Mouse (Mus musculus) stomach, embryonic 15.5 days (tissue): ENCODE measurements at regions not wholly inside any gene's neighbourhood (a gene's known extent, or its start where the extent isn't known, plus 50 kb on each side); places are given as distances from the start of the nearest gene placed in this dataset.
A peak's percentile ranks its signal among the peaks of the same experiment; 100 is the strongest.

Source experiments
- ATAC-seq: fragments of 200-750 bp; cut with Nextera tagmentation; 2 replicates; pipeline ENCODE4 v1.8.0; 2017; ENCODE audit warnings: low read depth, moderate number of reproducible peaks, moderate TSS enrichment; ENCODE audit not compliant: insufficient read depth, low FRiP score
- H3K27ac ChIP-seq: fragments of 300-500 bp; sonication (generic); 2 replicates; pipeline ENCODE4 v1.5.1; 2015; ENCODE audit warnings: mild to moderate bottlenecking, inconsistent platforms
- H3K27me3 ChIP-seq: fragments of 300-500 bp; sonication (generic); replicated peaks from 2 replicates; pipeline ENCODE4 v1.6.1; 2015; ENCODE audit warnings: inconsistent platforms
- H3K36me3 ChIP-seq: fragments of 300-500 bp; sonication (generic); 2 replicates; pipeline ENCODE4 v1.6.1; 2015; ENCODE audit warnings: inconsistent platforms
- H3K4me1 ChIP-seq: fragments of 300-500 bp; sonication (generic); 2 replicates; pipeline ENCODE4 v1.6.1; 2015; ENCODE audit warnings: inconsistent platforms
- H3K4me2 ChIP-seq: fragments of 300-500 bp; sonication (generic); 2 replicates; pipeline ENCODE4 v1.6.1; 2015; ENCODE audit warnings: mild to moderate bottlenecking, inconsistent platforms
- H3K4me3 ChIP-seq: fragments of 300-500 bp; sonication (generic); replicated peaks from 2 replicates; pipeline ENCODE4 v1.5.1; 2015; ENCODE audit warnings: inconsistent platforms
- H3K9ac ChIP-seq: fragments of 300-500 bp; sonication (generic); 2 replicates; pipeline ENCODE4 v1.6.1; 2015; ENCODE audit warnings: inconsistent platforms
- H3K9me3 ChIP-seq: fragments of 300-500 bp; sonication (generic); 2 replicates; pipeline ENCODE4 v1.6.1; 2016; ENCODE audit warnings: inconsistent platforms
- WGBS: fragments of 180-500 bp; shearing (Covaris S2); methylation state at CpG from one replicate; pipeline ENCODE4 v1.1.7; 2015; 5-methylcytosine and 5-hydroxymethylcytosine counted together

DNA sequence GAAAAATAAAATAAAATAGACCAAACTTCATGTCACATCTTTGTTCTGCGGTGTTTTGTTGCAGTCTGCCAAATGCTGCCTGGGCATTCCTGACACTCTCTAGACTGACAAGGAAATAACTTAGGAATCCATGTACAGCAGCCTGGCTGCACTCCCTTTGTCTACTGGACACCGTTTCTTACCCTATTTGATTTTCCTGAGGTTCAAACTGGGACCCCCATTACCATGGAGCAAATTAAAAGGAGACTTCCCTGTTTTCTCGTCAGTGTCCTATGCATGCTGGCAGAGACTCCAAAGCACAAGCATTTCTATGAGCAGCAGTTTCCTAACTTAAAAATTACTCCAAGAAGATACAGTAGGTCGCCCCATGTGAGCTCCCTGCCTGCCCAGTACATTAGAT, 1470.1 kb upstream of the Slc10a2 start:
- H3K27me3 ChIP-seq = no peaks in the 10 kb centered on the region
- no peaks in the 10 kb centered on the region for H3K9me3 ChIP-seq
- no peak overlapping the region for H3K9ac ChIP-seq
- WGBS = 72% methylated on average over 4 of the region's 4 CpGs
- H3K4me1 ChIP-seq = no peaks in the 10 kb centered on the region
- no peak for ATAC-seq
- H3K4me2 ChIP-seq = no peak overlapping the region
- H3K4me3 ChIP-seq = no peak overlapping the region
- H3K36me3 ChIP-seq = no peaks in the 10 kb centered on the region
- H3K27ac ChIP-seq = no peak overlapping the region

DNA sequence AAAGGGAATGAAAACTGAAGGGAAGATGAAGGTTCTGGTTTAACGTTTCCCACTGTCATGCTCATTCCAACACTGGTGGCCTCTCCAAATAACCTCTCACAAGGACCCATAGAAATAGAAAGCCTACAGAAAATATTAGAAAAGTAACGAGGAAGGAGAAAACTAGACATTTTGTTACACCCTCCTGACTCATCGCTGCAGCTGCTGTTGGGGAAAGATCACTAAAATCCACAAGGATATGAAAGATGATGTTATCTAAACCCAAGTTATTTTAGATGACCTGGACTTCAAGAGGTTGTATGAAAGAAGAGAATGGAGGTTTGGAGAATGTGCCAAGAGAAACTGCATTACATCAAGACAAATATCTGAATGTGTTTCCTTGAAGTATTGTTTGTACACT, 1468.3 kb upstream of the Slc10a2 start:
- H3K36me3 ChIP-seq = no peaks in the 10 kb centered on the region
- no peaks in the 10 kb centered on the region for H3K27me3 ChIP-seq
- no peak for ATAC-seq
- H3K4me3 ChIP-seq = no peak overlapping the region
- no peaks in the 10 kb centered on the region for H3K4me1 ChIP-seq
- H3K9me3 ChIP-seq = no peaks in the 10 kb centered on the region
- no peak overlapping the region for H3K27ac ChIP-seq
- 73% methylated on average over 3 of the region's 3 CpGs for WGBS
- no peak overlapping the region for H3K4me2 ChIP-seq
- no peak overlapping the region for H3K9ac ChIP-seq

DNA sequence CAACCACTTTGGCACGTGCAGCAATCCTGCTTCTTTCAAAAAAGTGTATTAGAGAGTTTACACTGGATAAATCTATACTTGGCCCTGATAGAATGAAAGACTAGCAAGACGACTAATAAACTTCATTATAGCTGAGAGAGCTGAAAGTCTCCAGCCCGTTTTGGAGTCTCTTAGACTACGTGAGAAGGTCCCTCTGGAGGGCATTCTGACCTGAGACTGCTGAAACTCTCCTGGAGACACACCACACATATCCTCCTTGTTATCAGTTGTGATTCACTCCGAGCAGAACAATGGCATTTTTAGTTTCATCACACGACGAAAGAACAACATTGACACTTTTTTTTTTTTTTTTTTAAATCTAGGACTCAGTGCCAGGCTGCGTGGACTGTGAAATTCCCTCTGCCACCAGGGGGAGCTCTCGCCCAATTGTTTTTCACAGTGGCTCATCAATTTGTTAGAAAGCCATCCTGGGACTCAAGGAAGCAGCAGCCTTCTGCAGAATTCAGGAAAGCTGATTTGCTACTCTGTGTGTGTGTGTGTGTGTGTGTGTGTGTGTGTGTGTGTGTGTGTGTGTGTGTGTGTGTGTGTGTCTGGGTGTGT, 1467.0 kb upstream of the Slc10a2 start:
- ATAC-seq = 0 out of 2 replicates have a peak, but pooled peaks have one; percentile 47
- no peaks in the 10 kb centered on the region for H3K4me1 ChIP-seq
- 19% methylated on average over 9 of the region's 9 CpGs for WGBS
- H3K4me3 ChIP-seq = no peak overlapping the region
- H3K9me3 ChIP-seq = no peaks in the 10 kb centered on the region
- H3K27me3 ChIP-seq = no peaks in the 10 kb centered on the region
- no peaks in the 10 kb centered on the region for H3K36me3 ChIP-seq
- H3K4me2 ChIP-seq = peak overlapping the region; percentile 35
- H3K9ac ChIP-seq = no peak overlapping the region
- H3K27ac ChIP-seq = no peak overlapping the region

DNA sequence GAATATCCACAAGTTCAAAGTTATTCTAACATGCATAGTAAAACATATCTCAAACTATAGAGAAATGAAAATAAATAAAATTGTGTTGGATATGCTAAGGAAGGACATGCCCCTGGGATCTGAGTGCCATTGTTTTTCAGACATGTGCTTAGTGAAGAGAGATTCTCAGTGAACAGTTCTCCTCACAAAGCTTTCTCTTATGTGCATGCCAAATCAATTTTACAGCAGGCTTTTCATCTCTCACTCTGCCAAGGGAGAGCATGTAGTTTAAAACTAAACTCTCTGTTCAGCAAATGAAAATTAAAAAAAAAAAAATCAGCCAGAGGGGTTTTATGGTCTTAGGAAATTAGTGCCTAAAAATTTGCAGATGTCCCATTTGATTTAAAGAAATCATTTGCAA, 1445.8 kb upstream of the Slc10a2 start:
- H3K4me1 ChIP-seq = no peaks in the 10 kb centered on the region
- ATAC-seq = no peak
- no peak overlapping the region for H3K4me2 ChIP-seq
- no peaks in the 10 kb centered on the region for H3K27me3 ChIP-seq
- H3K9ac ChIP-seq = no peak overlapping the region
- no peaks in the 10 kb centered on the region for H3K9me3 ChIP-seq
- no peaks in the 10 kb centered on the region for H3K36me3 ChIP-seq
- no peak overlapping the region for H3K4me3 ChIP-seq
- no peak overlapping the region for H3K27ac ChIP-seq

DNA sequence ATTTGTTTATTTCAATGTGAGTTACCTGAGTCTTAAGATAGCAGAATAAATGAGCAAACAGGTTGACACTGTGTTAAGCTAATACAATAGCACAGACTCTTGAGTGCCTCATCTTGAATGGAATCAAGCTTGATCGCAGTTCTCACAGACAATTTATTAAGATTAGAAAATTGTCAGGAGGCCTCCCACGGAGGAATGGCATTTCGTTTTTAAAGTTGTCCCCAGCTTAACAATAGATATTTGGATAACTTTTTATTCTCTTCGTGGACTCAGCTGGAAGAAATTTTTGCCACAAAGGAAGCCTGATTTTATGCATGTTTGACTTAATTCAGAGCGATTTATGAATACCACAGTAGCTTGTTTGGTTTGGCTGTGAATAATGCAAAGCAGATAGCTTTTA, 1422.0 kb upstream of the Slc10a2 start:
- no peak overlapping the region for H3K4me2 ChIP-seq
- H3K36me3 ChIP-seq = no peaks in the 10 kb centered on the region
- no peaks in the 10 kb centered on the region for H3K27me3 ChIP-seq
- WGBS = 55% methylated on average over 5 of the region's 5 CpGs
- H3K4me1 ChIP-seq = no peaks in the 10 kb centered on the region
- H3K27ac ChIP-seq = no peak overlapping the region
- no peak overlapping the region for H3K9ac ChIP-seq
- no peaks in the 10 kb centered on the region for H3K9me3 ChIP-seq
- H3K4me3 ChIP-seq = no peak overlapping the region
- ATAC-seq = no peak

DNA sequence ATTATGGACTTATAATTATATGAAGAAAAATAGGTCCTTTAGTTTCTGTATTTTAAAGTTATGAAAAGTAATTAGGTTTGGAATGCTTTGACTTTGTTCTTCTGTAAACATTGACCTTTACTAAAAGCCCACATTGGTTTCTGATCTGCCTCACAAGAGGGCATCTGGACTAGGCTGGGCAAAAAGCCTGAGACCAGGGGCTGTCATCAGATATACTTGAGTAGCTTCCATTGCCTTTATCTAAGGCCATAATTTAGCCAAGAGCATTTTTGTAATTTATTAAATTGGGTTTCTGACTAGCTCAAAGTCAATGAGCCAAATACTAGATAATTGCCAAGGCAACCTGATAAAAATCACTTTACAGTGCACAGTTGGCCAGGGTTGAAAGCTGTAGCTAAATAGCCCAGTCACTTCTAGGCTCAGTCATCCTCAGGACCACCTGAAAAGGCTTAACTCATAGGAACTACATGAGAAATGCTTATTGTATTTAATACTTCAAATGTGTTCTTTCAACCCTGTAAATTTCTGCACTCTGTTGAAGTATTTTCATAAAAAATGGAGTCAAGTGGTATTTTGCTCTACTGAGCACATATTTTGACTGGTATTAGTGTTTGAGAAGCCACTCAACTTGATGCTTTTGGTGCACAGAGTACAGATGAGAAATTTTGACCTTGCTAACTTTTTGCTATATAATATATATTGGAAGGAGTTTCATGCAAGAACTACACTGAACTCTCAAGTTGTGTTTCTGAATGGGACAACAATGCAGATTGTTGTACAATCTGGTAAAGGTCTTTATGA, 1410.9 kb upstream of the Slc10a2 start:
- Histone ChIP-seq H3K4me1 (no peaks in the 10 kb centered on the region), H3K36me3 (no peaks in the 10 kb centered on the region), H3K27ac (no peak overlapping the region), H3K27me3 (no peaks in the 10 kb centered on the region), H3K9ac (no peak overlapping the region), H3K4me2 (no peak overlapping the region), H3K9me3 (no peaks in the 10 kb centered on the region), H3K4me3 (no peak overlapping the region)
- no peak for ATAC-seq

DNA sequence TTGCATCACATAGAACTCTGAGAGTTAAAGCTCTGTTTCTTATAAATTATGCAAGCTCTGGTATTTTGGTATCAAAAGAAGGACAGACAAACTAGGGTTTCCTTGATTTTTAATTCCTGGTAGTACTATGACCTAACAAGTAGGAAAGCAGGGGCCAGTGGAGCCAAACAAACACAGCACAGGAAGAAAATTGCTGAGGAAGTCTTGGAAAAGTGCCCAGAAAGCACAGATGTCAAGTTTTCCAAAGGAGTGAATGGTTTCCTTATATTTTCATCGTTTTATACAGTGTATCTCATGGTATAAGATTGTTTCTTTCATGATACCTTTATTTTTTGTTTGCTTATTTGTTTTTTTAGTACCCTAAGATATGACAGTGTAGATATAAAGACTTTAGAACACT, 1387.3 kb upstream of the Slc10a2 start:
- 37% methylated on average over 1 of the region's 1 CpGs for WGBS
- H3K9me3 ChIP-seq = no peaks in the 10 kb centered on the region

DNA sequence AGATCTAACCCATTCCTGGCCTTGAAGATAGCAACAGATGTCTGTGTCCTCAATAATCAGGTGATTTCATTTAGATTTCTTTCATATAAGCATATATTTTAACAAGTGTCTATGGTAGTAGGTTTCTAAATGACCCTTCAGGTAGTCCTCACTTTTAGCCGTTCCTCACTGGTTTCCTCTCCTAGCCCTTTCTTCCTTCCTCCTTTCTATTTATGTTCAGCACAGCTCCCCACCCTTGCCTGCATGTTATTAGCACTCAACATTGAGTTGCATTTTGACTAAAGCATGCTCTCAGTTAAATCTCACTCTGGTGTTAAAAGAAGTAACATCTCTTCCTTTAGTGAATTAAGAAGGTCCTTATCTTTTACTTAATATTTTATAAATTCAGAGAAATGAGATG, 1376.8 kb upstream of the Slc10a2 start:
- no peak overlapping the region for H3K4me2 ChIP-seq
- no peak overlapping the region for H3K4me3 ChIP-seq
- no peaks in the 10 kb centered on the region for H3K27me3 ChIP-seq
- 76% methylated on average over 1 of the region's 1 CpGs for WGBS
- no peak overlapping the region for H3K9ac ChIP-seq
- ATAC-seq = no peak
- H3K4me1 ChIP-seq = no peaks in the 10 kb centered on the region
- no peak overlapping the region for H3K27ac ChIP-seq
- no peaks in the 10 kb centered on the region for H3K9me3 ChIP-seq
- no peaks in the 10 kb centered on the region for H3K36me3 ChIP-seq

More for the DNA sequence above, 1387.3 kb upstream of the Slc10a2 start:
- H3K27ac ChIP-seq = no peak overlapping the region
- no peaks in the 10 kb centered on the region for H3K4me1 ChIP-seq
- no peaks in the 10 kb centered on the region for H3K27me3 ChIP-seq
- H3K36me3 ChIP-seq = no peaks in the 10 kb centered on the region
- ATAC-seq = no peak; the same call in 1 of the 2 replicates
- H3K4me3 ChIP-seq = no peak overlapping the region
- H3K9ac ChIP-seq = no peak overlapping the region
- no peak overlapping the region for H3K4me2 ChIP-seq

DNA sequence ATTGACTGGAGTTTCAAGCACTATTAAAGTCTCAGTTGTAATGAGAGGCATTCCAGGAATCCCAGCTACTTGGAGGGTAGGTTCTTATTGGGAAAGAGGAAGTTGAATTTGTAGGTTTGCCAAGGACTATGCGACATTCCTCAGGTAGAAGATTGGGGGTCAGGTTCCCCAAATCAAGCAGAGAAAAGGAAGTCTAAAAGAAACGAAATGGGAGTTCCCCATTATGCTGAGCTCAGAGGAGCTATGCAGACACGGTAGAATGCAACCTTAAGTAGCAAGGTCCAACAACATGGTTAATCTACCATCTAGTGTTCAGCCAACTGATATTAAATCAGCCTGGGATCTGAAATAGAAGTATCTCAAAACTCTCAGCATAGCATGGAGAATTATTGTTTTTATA, 1365.9 kb upstream of the Slc10a2 start:
- Histone ChIP-seq H3K4me3 (no peak overlapping the region), H3K4me2 (no peak overlapping the region), H3K9me3 (no peaks in the 10 kb centered on the region), H3K4me1 (no peaks in the 10 kb centered on the region), H3K27me3 (no peaks in the 10 kb centered on the region), H3K36me3 (no peaks in the 10 kb centered on the region), H3K9ac (no peak overlapping the region), H3K27ac (no peak overlapping the region)
- 70% methylated on average over 3 of the region's 3 CpGs for WGBS
- ATAC-seq = no peak

DNA sequence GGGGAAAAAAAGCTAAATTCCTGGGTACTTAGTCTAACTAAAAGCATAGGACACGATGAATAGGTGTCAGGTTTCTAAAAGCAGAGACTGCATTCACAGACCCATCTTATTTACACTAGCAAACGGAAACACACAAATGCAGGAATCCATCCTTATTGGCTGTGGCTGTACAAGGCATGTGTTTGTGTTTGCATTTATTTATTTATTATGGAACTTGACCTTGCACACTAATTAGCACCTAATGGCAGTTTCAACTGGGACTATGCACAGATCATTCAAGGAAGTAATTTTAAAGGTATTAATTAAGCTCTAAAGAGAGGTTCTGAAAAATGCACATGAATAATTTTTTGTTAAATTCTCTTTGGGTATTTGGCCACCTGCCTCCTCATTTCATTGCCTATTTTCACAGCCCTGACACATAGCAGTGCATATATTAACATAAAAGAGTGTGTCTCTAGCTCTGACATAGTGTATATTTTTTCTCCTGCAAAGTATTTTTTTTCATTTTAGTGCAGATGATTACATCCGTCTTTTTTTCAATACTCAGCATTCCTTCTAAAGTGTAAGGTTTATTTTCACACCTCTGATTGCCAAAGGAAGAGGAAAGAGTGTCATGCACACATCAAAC, 1351.5 kb upstream of the Slc10a2 start:
- 43% methylated on average over 3 of the region's 3 CpGs for WGBS
- H3K9me3 ChIP-seq = no peaks in the 10 kb centered on the region
- no peak overlapping the region for H3K4me3 ChIP-seq
- no peaks in the 10 kb centered on the region for H3K36me3 ChIP-seq
- H3K27me3 ChIP-seq = no peaks in the 10 kb centered on the region
- H3K27ac ChIP-seq = no peak overlapping the region
- H3K9ac ChIP-seq = no peak overlapping the region
- H3K4me1 ChIP-seq = no peaks in the 10 kb centered on the region
- no peak for ATAC-seq
- no peak overlapping the region for H3K4me2 ChIP-seq

DNA sequence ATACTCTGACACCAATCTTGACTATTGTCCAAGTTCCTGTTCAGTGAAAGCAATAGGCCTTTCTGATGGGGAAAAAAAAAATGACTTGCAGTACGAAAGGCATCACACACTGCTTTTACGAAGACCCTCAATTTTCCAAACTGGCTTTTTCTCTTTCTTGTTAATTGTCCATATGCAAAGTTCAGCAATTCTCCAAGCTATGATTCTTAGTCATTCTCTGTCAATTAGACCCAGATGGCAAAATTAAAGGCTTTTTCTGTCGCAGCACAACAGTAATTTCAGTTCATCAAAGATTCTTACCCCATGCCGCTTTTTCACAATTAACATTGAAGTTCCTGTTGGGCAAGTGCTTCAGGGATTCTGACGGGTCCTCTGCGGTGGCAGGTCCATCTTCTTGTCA, 1343.2 kb upstream of the Slc10a2 start:
- Histone ChIP-seq H3K4me2 (no peak overlapping the region), H3K4me3 (no peak overlapping the region), H3K27me3 (no peaks in the 10 kb centered on the region), H3K36me3 (no peaks in the 10 kb centered on the region), H3K9ac (no peak overlapping the region), H3K27ac (no peak overlapping the region), H3K9me3 (no peaks in the 10 kb centered on the region), H3K4me1 (no peaks in the 10 kb centered on the region)
- WGBS = 70% methylated on average over 6 of the region's 6 CpGs
- ATAC-seq = no peak

DNA sequence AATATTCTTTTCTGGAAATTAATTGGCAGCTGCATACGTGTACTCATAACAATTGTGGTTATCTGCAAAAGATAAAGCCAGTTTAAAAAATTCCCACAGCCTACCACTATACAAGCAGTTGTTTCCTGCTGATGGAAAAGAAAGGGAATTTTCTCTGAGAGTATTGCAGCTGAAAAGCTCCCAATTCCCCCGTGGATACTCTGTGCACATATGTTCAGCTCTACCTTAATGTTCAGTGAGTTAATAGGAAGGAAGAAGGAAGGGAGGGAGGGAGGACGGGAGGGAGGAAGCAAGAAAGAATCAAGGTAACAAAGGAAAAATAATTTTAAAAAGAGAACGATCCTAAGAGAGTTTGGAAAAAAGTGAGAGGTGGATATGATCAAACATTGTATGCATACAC, 1333.9 kb upstream of the Slc10a2 start:
- no peak overlapping the region for H3K4me2 ChIP-seq
- 55% methylated on average over 4 of the region's 4 CpGs for WGBS
- H3K36me3 ChIP-seq = no peaks in the 10 kb centered on the region
- ATAC-seq = no peak
- no peak overlapping the region for H3K4me3 ChIP-seq
- H3K9ac ChIP-seq = no peak overlapping the region
- H3K27ac ChIP-seq = no peak overlapping the region
- H3K27me3 ChIP-seq = no peaks in the 10 kb centered on the region
- no peaks in the 10 kb centered on the region for H3K4me1 ChIP-seq
- H3K9me3 ChIP-seq = no peaks in the 10 kb centered on the region
